Mouse (Mus musculus) frontal cortex, postnatal 25 days (tissue): ENCODE measurements around the gene Zbtb5.
"Not testable (repeated sequence)": the region's sequence is repeated elsewhere in the genome, so short reads cannot be mapped to it uniquely, and the experiment has no call there.

Experiments
- DNase-seq, 2 experiments: peaks; one replicate each; pipeline ENCODE4 v3.0.0; 2022; ENCODE audit warnings: low spot score in 2 of 2

The Zbtb5 gene

DNA sequence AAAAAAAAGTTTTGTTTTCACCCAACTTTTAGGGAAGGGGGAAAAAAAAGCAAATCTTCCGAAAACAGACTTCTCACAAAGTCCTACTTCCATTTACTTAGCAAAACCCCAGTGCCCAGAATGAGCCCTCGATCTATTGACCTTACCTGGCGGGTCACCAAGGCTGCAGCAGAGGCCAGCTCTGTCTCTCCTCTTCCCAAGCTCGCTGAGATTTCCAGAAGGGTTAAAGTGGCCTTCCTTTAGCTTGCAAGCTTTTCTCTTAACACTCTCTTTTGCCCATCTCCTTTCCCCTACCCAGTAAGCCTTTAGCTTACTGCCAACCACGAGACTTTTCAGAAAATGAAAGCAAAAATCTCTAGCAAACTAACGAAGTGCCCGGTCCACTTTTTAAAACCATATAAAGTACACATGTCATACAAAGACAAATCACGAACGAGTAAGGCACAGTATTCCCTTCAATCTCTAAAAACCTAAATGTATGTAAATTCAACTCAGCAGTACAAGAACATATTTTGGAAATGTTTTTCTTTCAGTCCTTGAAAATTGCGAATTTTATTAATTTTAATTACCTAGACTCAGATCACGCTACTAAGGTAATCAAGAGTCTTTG lies 1.3 kb downstream of the Zbtb5 start:
- DNase-seq = no peak

GRCm38 (mm10) chr4:45005452-45005851 lies 6.8 kb downstream of the Zbtb5 start:
- no peak for DNase-seq

GRCm38 (mm10) chr4:45000001-45000400 lies 12.2 kb downstream of the Zbtb5 start:
- no peak for DNase-seq

DNA sequence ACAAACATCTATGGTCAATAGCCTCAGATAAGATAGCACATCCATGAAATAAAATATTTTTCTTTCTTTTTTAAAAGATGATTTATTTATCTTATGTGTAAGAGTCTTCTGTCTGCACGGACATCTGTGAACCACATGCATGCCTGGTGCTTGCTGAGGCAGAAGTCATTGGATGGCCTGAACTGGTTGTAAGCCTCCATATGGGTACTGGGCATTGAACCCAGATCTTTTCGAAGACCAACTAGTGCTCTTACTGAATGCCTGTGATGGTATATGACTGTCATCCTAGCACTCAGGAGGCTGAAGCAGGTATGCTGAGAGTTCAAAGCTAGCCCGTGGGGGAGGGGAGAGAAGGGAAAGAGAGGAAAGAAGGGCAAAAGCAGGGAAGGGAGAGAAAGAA lies 14.1 kb downstream of the Zbtb5 start:
- no peak for DNase-seq

DNA sequence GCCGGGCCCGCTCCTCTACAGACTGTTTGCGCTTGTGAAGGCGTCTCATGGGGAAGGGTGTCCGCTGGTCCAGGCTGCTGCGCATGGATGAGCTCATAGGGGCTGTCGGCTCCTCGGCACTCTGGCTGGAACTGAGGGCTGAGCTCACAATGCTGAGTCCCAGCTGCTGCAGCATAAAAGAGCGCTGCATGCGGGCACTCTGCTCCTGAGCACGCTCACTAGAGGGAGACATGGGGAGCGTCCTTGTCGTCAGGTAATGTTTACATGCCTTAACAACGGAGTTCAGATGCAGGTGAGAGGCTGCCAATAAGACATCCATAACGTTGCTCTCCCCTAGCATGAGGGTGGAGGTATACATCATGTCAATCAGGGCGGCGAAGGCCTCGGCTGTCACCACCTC lies 17.4 kb downstream of the Zbtb5 start:
- no peak for DNase-seq

GRCm38 (mm10) chr4:44993847-44994246 lies 18.4 kb downstream of the Zbtb5 start:
- DNase-seq = no peak

GRCm38 (mm10) chr4:44993179-44993578 lies 19.0 kb downstream of the Zbtb5 start:
- DNase-seq = not testable (repeated sequence)

GRCm38 (mm10) chr4:44992330-44992729 lies 19.9 kb downstream of the Zbtb5 start:
- DNase-seq = not testable (repeated sequence)

DNA sequence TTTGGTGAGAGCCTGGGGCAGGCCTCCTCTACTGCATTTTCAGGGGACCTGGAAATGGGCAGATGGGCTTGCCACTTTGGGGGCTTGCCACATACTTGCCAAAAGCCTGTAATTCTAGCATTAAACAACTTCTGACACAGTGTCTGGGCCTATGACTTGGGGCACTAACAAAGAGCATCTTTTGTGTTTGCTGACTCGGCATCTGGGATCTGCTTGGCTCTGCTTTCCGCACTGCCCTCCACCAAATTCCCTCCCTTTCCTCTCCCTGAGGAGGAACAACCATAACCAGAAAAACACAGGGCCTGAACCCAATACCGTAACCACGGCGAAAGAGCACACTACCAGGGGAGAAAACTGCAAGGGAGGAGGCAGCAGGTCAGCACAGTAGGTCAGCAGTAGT lies 21.7 kb downstream of the Zbtb5 start:
- DNase-seq = no peak

DNA sequence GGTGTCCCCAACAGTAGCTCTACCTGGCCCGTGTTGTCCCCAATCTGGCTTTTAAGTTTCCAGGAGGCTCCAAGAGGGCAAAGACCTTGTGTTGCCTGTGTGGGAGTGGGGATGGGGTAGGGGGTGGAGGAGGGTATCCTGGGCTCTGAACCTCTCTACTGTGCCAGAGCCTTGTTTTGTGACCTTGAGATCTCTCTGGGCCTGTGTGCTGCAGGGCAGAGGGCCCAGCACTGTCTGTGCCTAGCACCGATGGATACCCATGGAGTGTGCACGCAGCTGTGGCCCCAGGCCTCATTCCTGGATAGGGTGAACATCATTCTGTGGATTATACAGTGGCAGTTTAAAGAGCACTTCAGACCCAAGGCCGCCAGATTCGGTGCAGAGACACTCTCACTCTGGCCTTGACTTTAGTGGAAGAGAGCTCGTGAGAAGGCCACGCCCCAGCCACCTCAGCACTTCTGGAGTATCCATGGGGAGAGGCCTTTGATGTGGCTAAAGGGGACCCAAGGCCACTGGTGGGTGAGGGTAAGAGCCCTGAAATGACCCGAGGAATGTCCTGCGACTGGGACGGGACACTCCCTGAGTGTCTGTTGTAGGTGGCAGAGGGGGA lies 29.0 kb downstream of the Zbtb5 start:
- DNase-seq = no peak

GRCm38 (mm10) chr4:44982440-44983130 lies 29.6 kb downstream of the Zbtb5 start:
- DNase-seq = no peak

DNA sequence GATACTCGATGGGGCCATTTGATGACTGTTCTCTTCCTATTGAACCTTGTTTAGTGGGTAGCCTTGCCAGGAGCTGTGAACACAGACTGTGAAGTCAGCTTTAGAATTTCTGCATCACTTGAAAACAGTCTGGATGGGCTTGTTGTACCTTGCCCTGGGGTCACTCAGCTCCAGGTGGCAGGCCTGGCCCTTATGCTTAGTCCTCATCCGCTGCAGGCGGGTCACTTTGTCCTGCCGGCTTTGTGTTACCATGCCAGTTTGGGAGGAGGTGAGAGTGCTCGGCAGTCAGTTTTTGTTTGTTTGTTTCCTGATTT lies 30.3 kb downstream of the Zbtb5 start:
- no peak for DNase-seq

GRCm38 (mm10) chr4:44981280-44981973 lies 30.8 kb downstream of the Zbtb5 start, which contains the start of gene Grhpr:
TSS of gene Grhpr (plus strand) at chr4:44981395.
- DNase-seq = peak; percentile 40 to 56

DNA sequence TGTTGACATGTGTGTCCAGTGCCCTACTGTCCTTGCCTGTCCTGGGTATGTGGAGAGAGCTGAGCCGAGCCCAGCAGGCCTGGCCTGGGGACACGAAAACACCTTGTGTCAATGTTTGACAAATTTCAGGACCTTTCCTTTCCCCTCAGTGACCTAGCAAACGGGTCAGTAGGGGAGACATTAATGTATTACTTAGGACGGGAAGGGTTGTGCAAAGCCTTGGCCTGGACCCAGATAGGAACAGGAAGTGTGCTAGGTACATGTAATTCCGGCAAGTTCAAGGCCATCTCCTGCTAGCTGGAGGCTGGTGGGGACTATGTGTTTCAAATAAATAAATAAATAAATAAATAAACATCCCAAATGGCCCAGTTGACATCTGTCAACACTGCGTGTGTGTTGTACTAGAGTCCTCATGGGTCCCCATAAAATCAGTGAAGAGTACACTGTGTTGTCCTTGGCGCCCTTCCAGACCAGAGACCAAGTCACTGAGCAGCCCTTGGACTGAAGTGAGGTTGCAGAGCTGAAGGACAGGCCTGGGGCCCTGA lies 32.3 kb downstream of the Zbtb5 start:
- DNase-seq = no peak

DNA sequence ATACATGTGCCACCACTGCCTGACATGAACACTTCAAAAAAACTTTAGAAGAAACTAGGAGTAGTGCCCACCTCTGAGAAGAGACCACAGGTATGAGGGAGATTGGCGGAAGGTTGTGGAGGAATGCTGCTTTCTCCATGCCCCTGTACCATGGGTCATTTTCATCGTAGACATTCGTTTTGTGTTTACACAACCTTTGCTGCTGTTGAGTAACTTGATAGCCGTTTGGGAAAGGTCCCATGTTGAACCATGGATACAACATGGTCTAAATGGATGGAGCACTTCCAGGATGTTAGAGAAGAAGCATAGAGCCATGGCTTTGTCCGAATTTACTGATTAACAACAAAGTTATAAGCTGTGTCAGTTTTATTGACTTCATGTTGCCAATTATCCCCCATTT lies 34.0 kb downstream of the Zbtb5 start:
- no peak for DNase-seq

DNA sequence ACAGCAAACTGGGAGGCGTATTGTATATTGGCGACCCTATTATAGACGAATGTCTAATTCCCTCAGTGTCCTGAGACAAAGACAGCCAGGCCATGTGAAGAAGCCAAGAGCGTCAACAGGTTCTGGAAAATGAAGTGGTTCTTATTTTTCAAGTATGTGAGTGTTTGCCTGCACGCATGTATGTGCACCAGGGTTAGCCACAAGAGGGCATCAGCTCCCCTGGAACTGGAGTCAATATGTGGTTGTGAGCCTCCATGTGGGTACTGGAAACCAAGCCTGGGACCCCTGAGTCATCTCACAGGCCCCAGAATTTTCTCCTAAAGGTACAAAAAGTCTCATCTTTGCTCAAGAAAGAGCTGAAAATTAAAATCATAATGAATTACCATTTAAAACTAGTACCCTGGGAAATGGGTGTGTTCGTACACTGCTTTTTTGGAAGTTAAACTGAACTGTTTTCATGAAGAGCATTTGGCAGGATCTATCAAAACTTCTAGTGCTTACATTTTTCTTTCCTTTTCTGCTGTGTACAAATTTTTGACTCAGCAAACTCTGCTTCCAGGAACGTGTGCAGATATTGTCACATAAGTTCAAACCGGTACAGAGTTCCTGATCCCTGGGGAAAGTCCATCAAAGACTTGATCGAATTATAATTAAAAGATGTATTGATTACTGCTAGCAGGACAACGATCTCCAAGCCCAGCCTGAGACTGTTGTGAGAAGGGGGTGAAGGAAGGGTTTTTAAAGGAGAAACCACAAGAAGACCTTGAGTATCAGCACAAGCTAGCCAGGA lies 35.1 kb downstream of the Zbtb5 start:
- DNase-seq = no peak

- DNase-seq = no peak
Observed at GRCm38 (mm10) chr4:44976026-44976615, 36.1 kb downstream of the Zbtb5 start.

GRCm38 (mm10) chr4:44974331-44974730 lies 37.9 kb downstream of the Zbtb5 start:
- no peak for DNase-seq

GRCm38 (mm10) chr4:44973871-44974270 lies 38.3 kb downstream of the Zbtb5 start:
- no peak for DNase-seq

DNA sequence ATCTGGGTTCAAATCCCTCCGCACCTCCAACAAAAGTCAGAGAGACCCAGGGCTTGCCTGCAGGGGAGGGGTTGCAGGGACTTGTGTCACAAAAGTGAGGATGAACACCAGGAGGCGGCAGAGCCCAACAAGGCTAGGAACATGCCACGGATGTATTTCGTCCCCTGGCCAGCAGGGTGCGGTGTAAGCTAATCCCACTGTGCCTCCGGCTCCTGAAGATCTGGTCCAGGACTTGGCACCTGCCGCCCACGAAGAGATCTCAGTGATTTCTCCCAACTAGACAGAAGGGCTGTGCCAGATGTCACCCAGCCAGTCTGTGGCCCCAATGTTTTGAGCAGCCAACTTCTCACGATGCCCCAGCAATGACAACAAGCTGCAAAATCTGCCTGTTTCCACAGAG lies 38.8 kb downstream of the Zbtb5 start:
- peak; percentile 86 to 90 for DNase-seq

DNA sequence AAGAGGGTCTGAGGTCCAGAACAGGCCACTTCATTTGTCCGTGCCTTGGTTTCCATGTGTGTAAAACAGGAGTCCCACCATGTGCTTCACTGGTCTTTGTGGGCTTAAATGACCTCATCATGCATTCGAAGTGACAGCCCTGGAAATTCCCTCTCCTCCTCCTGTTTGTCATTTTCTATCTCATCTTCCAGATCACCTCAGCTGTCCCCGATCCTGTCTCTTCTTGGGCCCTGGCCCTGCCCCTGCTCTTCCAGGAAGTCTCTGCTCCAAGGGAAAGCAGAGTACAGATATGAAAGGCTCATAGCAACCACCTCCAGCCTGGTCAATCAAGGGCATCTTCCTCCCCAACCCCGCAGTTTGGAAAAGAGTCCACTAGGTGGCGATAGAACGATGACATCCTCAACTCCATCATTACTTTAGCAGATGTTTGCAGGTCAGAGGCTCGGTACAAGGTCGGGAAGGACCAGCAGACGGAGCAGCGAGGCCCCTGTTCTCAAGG lies 41.6 kb downstream of the Zbtb5 start:
- no peak for DNase-seq
